Mouse (Mus musculus) layer of hippocampus, postnatal 25 days (tissue): Measurements from ENCODE around the gene Ddhd1. TPM values are rescaled to one million over a fixed set of nuclear protein-coding genes. Genes with fewer than 3 reads are reported as not detected.

Experiments
- microRNA-seq, 2 experiments: library from miRNA; unstranded; fragments of <30 nt; microRNA quantifications; one replicate each; pipeline ENCODE4 v1.2.0; 2021
- total RNA-seq, 2 experiments: library from RNA; stranded (reverse); gene quantifications; 2 replicates each; pipeline ENCODE4 v1.2.3; 2021

Ddhd1 gene
- total RNA-seq, 2 experiments from 2014 or later, result 63.8 to 78.2 TPM

Small RNA genes lying within 50 kb of the gene (microRNA-seq; reads per million reads assigned to microRNA genes)
- 2.6 to 3.2 reads per million in 2 experiments for gene Mir5131

Other genes with a start within 250 kb of the Ddhd1 start
- 100 to 1,000 TPM; 106 to 112 TPM for gene Fermt2, start 128.0 kb downstream of the Ddhd1 start, total RNA-seq